Mouse (Mus musculus): ENCODE data around the gene Ank.
A peak's percentile ranks its signal among the peaks of the same experiment; 100 is the strongest.

The Ank gene

DNA sequence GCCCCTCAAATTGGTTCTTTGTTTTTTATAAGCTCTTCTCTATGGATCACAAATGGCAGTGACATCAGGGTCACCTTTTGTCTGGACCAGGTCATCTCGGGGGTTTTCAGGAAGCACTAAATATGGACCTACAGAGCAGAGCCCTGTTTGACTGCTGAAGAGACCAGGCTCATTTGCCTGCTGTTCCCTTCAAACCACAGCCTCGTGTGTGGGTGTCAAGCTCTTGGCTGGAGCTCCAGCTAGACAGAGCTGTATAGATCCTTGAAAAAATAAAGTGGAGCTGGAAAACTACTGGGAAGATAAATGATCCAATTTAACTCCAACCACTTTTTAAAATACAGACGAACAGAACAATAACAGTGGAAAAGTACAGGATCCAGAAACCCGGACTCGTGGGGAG is 70.3 kb downstream of the Ank start:
- no peak for DNase-seq (ENCODE audit: low spot score)

DNA sequence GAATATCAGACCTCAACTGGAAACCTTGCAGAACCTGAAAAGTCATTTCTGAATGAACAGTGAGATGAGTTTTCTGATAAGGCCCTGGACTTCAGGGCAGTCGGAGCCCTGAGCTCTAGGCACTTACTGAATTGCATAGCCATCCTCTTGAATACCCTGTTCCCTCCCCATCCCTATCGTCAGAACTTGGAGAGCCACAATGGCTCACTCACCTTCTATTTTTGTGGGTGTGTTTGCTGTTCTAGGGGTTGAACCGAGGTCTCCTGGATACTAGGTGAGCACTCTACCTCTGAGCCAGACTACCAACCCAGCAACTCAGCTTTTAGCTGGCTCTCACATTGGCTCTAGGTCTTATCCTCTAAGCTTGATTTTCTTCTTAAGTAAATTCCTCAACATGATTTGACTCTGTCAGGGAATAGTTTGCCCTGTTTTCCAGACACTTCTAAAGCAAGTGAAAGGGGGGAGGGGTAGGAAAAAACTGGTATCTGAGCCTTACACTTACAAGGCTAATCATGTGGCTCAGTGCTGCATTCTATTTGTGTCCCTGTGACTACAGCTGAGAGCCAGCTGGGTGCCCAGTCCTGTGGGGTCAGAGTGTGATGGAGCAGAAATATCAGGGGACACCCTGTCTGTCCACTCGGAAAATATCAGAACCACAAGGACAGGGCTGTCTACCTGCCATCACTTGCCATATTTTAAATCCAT is 71.2 kb downstream of the Ank start:
- DNase-seq (ENCODE audit: low spot score) = no peak

DNA sequence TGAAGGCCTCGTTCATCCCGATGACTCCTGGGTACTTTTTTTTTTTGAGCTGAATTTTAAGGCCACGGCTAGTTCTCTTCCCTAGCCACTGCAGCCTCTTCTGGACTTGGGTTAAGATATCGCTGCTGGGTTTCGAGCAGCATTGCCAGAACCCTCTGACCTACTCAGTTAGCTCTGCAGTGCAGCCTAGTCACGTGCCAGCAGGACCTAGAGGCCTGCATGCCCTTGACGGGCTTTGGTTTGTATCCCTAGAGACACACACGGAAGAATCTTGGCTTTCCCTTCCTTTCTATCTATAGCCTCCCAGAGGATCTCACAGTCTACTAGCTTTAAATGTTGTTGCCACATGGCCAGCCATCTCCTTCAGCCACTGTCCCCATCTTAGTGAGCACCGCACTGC is 73.3 kb downstream of the Ank start:
- DNase-seq (ENCODE audit: low spot score) = peak; percentile 18

- DNase-seq (ENCODE audit: low spot score) = no peak
Observed at GRCm38 (mm10) chr15:27545203-27545602, 78.7 kb downstream of the Ank start.

- no peak for DNase-seq (ENCODE audit: low spot score)
Observed at GRCm38 (mm10) chr15:27548110-27548509, 81.6 kb downstream of the Ank start.

GRCm38 (mm10) chr15:27549071-27549470 is 82.6 kb downstream of the Ank start:
- no peak for DNase-seq (ENCODE audit: low spot score)

- DNase-seq (ENCODE audit: low spot score) = no peak
Observed at GRCm38 (mm10) chr15:27549878-27550277, 83.4 kb downstream of the Ank start.

DNA sequence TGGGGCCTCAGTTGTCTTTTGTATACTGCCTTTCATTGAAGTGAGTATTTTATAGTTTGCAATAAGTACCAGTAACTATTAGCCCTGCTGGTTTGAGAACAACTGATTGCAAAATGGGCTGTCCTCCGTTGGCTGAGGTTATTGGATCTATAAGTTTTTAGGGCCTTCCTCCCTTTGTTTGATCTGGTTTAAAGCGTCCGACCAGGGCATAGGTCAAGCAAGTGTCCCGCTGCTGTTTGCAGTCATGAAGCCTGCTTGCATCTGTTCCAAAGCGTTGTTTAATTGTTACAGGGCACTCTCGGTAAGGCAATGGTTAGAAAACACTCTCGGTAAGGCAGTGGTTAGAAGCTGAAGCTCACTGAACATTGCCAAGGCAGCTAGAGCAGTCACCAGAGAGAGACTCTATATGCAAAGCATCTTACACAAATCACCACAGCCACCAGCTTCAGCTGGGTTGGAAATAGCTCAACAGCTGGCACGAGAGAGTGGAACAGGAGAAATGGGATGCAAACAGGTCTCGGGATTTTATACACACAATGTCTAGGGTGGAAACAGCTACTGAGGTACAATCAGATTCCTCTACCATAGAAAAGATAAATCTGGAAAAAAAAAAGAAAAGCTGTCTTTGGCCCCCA is 84.0 kb downstream of the Ank start:
- DNase-seq (ENCODE audit: low spot score) = no peak

- no peak for DNase-seq (ENCODE audit: low spot score)
Observed at GRCm38 (mm10) chr15:27551117-27552114, 84.9 kb downstream of the Ank start.

GRCm38 (mm10) chr15:27552129-27552700 is 85.7 kb downstream of the Ank start:
- DNase-seq (ENCODE audit: low spot score) = no peak

- DNase-seq (ENCODE audit: low spot score) = no peak
Observed at GRCm38 (mm10) chr15:27553554-27553953, 87.1 kb downstream of the Ank start.

GRCm38 (mm10) chr15:27558456-27559147 is 92.1 kb downstream of the Ank start:
- no peak for DNase-seq (ENCODE audit: low spot score)

- DNase-seq (ENCODE audit: low spot score) = no peak
Observed at GRCm38 (mm10) chr15:27560315-27560714, 93.8 kb downstream of the Ank start.

GRCm38 (mm10) chr15:27564106-27565100 is 97.9 kb downstream of the Ank start:
- no peak for DNase-seq (ENCODE audit: low spot score)

- no peak for DNase-seq (ENCODE audit: low spot score)
Observed at GRCm38 (mm10) chr15:27565626-27566185, 99.2 kb downstream of the Ank start.

- no peak for DNase-seq (ENCODE audit: low spot score)
Observed at GRCm38 (mm10) chr15:27567356-27567755, 100.9 kb downstream of the Ank start.

GRCm38 (mm10) chr15:27568371-27568770 is 101.9 kb downstream of the Ank start:
- DNase-seq (ENCODE audit: low spot score) = no peak

- DNase-seq (ENCODE audit: low spot score) = no peak
Observed at GRCm38 (mm10) chr15:27569924-27570323, 103.4 kb downstream of the Ank start.

DNA sequence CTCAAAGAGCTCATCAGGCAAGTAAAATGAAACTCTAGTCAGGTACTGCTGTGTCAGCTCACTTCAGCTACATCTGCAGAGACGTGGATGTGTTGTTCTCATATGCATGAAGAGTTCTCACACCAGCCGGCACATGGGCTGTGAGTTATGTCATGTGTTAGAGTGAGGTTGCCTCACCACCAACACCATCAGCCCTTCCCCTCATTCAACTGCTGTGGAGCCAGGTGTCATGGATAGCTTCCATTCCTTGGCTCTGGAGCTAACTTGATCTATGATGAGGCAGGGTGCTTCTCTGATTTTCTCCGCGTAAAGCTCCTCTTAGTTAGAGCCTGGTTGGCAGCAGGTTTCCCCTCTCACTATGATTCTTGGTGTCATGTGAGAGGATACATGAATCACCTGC is 103.9 kb downstream of the Ank start:
- DNase-seq (ENCODE audit: low spot score) = no peak

- no peak for DNase-seq (ENCODE audit: low spot score)
Observed at GRCm38 (mm10) chr15:27571179-27571578, 104.7 kb downstream of the Ank start.

Data from ovary, postnatal 36 days (tissue).